Mouse (Mus musculus) heart, embryonic 14.5 days (tissue): Measurements from ENCODE around the gene Paqr7. TPM values are rescaled to one million over a fixed set of nuclear protein-coding genes. Genes with fewer than 3 reads are reported as not detected.
"Not testable (repeated sequence)": the region's sequence is repeated elsewhere in the genome, so short reads cannot be mapped to it uniquely, and the experiment has no call there.

Source experiments
- ATAC-seq: fragments of 200-750 bp; cut with Nextera tagmentation; 2 replicates; pipeline ENCODE4 v1.8.0; 2017; ENCODE audit warnings: low read depth, moderate TSS enrichment; ENCODE audit not compliant: insufficient number of reproducible peaks, insufficient read depth, low FRiP score
- H3K27ac ChIP-seq, 2 experiments: fragments of 200-500 bp in 1 of 2; fragments of 300-500 bp in 1 of 2; sonication (generic) in 1 of 2; replicated peaks in 1 of 2; 2 replicates each; pipeline ENCODE4 v1.5.1; 2012 to 2014; ENCODE audit warnings: low read depth in 2 of 2, low read length in 2 of 2, control low read depth in 1 of 2, mild to moderate bottlenecking in 1 of 2, mixed read lengths in 1 of 2; ENCODE audit not compliant: control insufficient read depth in 1 of 2, insufficient read depth in 1 of 2
- H3K27me3 ChIP-seq: fragments of 300-500 bp; sonication (generic); 2 replicates; pipeline ENCODE4 v1.6.1; 2014; ENCODE audit warnings: mild to moderate bottlenecking, low read length, control low read depth; ENCODE audit not compliant: control insufficient read depth, insufficient read depth
- H3K36me3 ChIP-seq: fragments of 300-500 bp; sonication (generic); 2 replicates; pipeline ENCODE4 v1.6.1; 2014; ENCODE audit warnings: mild to moderate bottlenecking, control low read depth, low read length, mixed read lengths; ENCODE audit not compliant: control insufficient read depth, insufficient read depth
- H3K4me1 ChIP-seq, 2 experiments: fragments of 200-500 bp in 1 of 2; fragments of 300-500 bp in 1 of 2; sonication (generic) in 1 of 2; 2 replicates each; pipeline ENCODE4 v1.6.1; 2012 to 2014; ENCODE audit warnings: low read length in 2 of 2, control low read depth in 1 of 2, mixed read lengths in 1 of 2; ENCODE audit not compliant: control insufficient read depth in 2 of 2, insufficient read depth in 2 of 2
- H3K4me2 ChIP-seq: fragments of 300-500 bp; sonication (generic); 2 replicates; pipeline ENCODE4 v1.6.1; 2014; ENCODE audit warnings: mild to moderate bottlenecking, low read length
- H3K4me3 ChIP-seq, 2 experiments: fragments of 200-500 bp in 1 of 2; fragments of 300-500 bp in 1 of 2; sonication (generic) in 1 of 2; 2 replicates each; pipeline ENCODE4 v1.5.1; 2012 to 2014; ENCODE audit warnings: low read length in 2 of 2, mild to moderate bottlenecking in 2 of 2, control low read depth in 1 of 2, low read depth in 1 of 2, moderate library complexity in 1 of 2; ENCODE audit not compliant: control insufficient read depth in 1 of 2, insufficient read depth in 1 of 2
- H3K9ac ChIP-seq: fragments of 300-500 bp; sonication (generic); 2 replicates; pipeline ENCODE4 v1.6.1; 2014; ENCODE audit warnings: mild to moderate bottlenecking, low read length
- H3K9me3 ChIP-seq: fragments of 300-500 bp; sonication (generic); 2 replicates; pipeline ENCODE4 v1.6.1; 2016; ENCODE audit warnings: low read length, control low read depth; ENCODE audit not compliant: control insufficient read depth
- WGBS: fragments of 180-500 bp; shearing (Covaris S2); extraction: QIAGEN DNeasy Blood & Tissue Kit; methylation state at CpG from one replicate; pipeline ENCODE4 v1.1.7; 2014; 5-methylcytosine and 5-hydroxymethylcytosine counted together
- polyA plus RNA-seq: library from polyadenylated mRNA; unstranded; fragments of >200 nt; fragmentation: Nextera tagmentation; extraction: Ambion mirVana; gene quantifications from 2 replicates; pipeline ENCODE4 v1.2.1, GENCODE M21; 2014

Gene Paqr7
- polyA plus RNA-seq, 1 experiment from 2014 or later, result 4.6 TPM

DNA sequence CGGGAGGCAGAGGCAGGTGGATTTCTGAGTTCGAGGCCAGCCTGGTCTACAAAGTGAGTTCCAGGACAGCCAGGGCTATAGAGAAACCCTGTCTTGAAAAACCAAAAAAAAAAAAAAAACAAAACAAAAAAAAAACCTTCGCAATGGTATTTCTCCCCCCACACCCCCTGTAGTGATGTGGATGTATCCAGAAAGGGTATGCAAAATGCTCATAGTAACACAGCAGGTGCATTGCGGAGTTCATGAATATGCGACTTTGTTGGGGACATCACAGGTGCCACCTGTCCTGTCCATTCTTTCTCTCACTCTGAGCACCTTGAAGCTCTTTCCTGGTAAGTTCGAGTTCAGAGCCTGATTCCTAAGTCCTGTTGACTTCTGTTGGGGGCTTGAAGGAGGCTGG lies 2.3 kb upstream of the Paqr7 start:
- not testable (repeated sequence) for H3K27me3 ChIP-seq, H3K4me2 ChIP-seq, ATAC-seq, H3K4me3 ChIP-seq, H3K9ac ChIP-seq, H3K36me3 ChIP-seq, H3K9me3 ChIP-seq
- Histone ChIP-seq H3K27ac (0 out of 4 replicates have a peak overlapping the region, but pooled peaks of 1 of the 2 experiments have one; percentile 82), H3K4me1 (peaks cover 38 to 44% of the 10 kb centered on the region in 2 experiments)
- 91% methylated on average over 6 of the region's 6 CpGs for WGBS

DNA sequence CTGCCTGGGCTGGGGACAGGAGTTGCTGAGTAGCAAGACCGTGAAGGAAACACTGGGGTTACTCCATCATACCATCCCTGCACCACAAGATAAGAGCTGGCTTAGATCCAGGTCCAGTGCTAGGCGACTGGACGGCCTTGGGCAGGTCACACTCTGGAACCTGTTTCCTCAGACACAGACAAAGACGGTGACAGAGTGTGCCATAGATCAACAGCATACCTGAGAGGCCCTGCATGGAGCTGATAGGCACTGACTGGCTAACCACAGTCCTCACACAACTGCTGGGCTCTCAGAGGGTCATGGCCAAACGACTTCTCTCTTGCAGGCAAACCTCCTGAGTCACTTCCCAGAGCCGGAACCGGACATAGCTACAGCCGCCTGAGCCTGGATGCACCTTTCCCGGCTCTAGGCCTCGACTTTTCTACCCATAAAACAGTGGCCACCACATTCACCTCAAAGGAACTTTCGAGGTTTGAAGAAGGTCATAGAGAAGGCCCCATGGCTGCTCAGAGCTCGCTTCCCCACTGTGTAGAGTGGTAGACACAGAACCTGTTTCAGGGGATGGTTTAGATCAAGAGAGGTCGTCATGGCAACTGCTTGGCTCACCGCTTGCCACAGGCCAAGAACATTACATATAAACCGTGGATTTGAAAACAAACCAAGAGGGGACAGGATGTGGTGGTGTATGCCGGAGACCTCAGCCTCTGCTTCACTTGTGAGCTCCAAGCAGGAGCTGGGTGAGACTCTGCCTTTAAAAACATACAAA lies 1.5 kb upstream of the Paqr7 start:
- no peaks in the 10 kb centered on the region for H3K36me3 ChIP-seq
- WGBS, result 41% methylated on average over 16 of the region's 16 CpGs
- no peaks in the 10 kb centered on the region for H3K27me3 ChIP-seq
- no peak overlapping the region for H3K4me3 ChIP-seq
- H3K27ac ChIP-seq, result peak overlapping the region; percentile 21 to 82; a peak in 3 of 4 replicates
- no peak overlapping the region for H3K4me2 ChIP-seq
- H3K4me1 ChIP-seq, result peaks cover 38 to 44% of the 10 kb centered on the region in 2 experiments
- ATAC-seq, result peak; percentile 25; the same call in 1 of the 2 replicates
- peaks cover 3% of the 10 kb centered on the region; the same call in 1 of the 2 replicates for H3K9me3 ChIP-seq
- H3K9ac ChIP-seq, result 0 out of 2 replicates have a peak overlapping the region, but pooled peaks have one; percentile 8

DNA sequence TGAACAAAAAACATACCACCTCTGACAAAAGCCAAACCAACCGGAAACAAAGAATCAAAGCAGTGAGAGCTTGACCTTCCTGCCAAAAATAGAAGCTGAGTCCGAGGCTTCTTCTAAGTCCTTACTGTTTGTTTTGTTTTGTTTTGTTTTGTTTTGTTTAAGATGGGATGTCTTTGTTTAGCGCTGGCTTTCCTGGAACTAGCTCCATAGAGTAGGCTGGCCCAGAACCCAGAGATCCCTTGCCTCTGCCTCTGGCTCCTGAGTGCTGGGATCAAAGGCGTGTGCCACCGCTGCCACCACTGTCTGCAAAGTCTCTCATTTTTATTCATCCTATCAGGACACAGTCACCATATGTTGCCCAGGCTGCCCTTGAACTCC lies 962 bp upstream of the Paqr7 start:
- Histone ChIP-seq H3K9me3 (peaks cover under 1% of the 10 kb centered on the region; the same call in 1 of the 2 replicates), H3K4me2 (no peak overlapping the region), H3K4me3 (no peak overlapping the region), H3K4me1 (peaks cover 38 to 44% of the 10 kb centered on the region in 2 experiments), H3K36me3 (no peaks in the 10 kb centered on the region), H3K27me3 (no peaks in the 10 kb centered on the region), H3K9ac (no peak overlapping the region), H3K27ac (peak overlapping the region; percentile 21 to 82; a peak in 3 of 4 replicates)
- 61% methylated on average over 5 of the region's 5 CpGs for WGBS
- ATAC-seq, result no peak

DNA sequence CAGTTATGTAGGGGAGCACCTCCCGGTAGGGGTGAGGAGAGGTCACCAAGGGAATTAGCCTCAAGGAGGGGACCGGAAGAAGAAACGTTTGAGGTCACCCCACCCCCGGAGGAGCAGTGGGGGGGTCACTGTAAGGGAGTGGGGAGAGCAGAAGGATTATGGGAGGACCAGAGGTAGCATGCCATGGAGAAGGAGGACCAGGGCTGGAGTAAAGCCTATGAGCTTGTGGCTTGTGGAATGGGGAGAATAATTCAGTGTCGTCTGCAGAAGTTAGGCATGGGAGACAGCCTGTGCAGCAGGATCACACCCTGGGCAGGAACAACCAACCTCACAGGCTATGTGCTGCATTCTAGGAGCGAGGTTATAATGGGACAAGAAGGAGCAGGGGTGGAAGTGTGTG lies 726 bp downstream of the Paqr7 start:
- peaks cover 38 to 44% of the 10 kb centered on the region in 2 experiments for H3K4me1 ChIP-seq
- peak overlapping the region; percentile 82 to 88 for H3K27ac ChIP-seq
- 10% methylated on average over 6 of the region's 6 CpGs for WGBS

DNA sequence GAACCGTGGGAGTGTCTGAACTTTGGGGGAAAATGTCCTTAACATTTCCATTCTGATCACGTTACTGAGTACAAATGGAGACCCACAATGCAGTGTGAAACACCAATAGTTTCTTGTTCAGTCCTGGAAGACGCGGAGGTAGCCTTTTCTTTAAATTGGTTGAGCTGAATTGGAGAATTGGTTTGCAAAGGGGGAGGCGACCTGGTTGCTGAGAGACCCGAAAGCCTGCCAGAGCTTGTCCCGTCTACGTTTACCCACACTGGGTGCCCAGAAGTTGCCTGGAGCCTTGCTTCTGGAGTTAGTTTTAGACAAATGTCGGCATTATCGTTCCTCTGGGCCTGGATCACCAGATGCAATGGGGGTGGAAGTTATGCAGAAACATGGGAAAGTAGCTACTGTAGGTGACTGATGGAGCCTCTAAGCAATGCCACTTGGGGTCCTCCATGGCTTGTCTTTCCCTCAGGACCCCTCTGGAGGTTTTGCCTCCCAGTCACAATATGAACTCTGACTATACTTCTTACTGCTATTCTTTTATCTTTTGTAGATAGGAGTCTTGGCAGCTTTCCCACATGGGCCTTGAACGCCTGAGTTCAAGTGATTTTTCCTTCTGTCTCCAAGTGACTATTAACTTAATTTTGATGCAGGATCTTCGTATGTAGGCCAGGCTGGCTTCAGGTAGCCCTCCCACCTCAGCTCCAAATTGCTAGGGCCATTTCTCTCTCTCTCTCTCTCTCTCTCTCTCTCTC lies 1.7 kb downstream of the Paqr7 start:
- Histone ChIP-seq H3K9me3 (no peaks in the 10 kb centered on the region), H3K4me2 (peak overlapping the region; percentile 87; the same call in 1 of the 2 replicates), H3K27me3 (no peaks in the 10 kb centered on the region), H3K4me1 (peaks cover 38 to 44% of the 10 kb centered on the region in 2 experiments), H3K9ac (no peak overlapping the region), H3K36me3 (no peaks in the 10 kb centered on the region), H3K27ac (no peak overlapping the region), H3K4me3 (no peak overlapping the region)
- no peak for ATAC-seq
- WGBS, result 57% methylated on average over 12 of the region's 12 CpGs

More for the DNA sequence above, 726 bp downstream of the Paqr7 start:
- no peaks in the 10 kb centered on the region for H3K27me3 ChIP-seq
- 0 out of 2 replicates have a peak, but pooled peaks have one; percentile 5 for ATAC-seq
- no peaks in the 10 kb centered on the region for H3K9me3 ChIP-seq
- peak overlapping the region; percentile 49 to 57 for H3K4me3 ChIP-seq
- H3K9ac ChIP-seq, result peak overlapping the region; percentile 76
- H3K4me2 ChIP-seq, result peak overlapping the region; percentile 87
- H3K36me3 ChIP-seq, result no peaks in the 10 kb centered on the region

DNA sequence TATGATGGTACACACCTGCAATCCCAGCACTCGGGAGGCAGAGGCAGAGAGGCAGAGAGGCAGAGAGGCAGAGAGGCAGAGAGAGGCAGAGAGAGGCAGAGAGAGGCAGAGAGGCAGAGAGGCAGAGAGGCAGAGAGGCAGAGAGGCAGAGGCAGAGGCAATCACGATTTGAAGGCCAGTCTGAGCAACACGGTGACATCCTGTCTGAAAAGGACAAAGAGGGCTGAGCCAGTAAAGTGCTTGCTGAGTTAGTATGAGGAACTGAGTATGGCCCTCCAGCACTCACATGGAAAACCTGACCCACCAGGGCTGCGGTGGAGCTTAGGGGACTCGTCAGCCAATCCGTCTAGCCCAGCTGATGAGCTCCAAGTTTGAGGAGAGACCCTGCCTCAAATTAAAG lies 2.5 kb downstream of the Paqr7 start:
- peaks cover 38 to 44% of the 10 kb centered on the region in 2 experiments for H3K4me1 ChIP-seq
- not testable (repeated sequence) for H3K4me3 ChIP-seq, H3K36me3 ChIP-seq, H3K9ac ChIP-seq, H3K9me3 ChIP-seq, H3K27me3 ChIP-seq, H3K4me2 ChIP-seq, ATAC-seq, H3K27ac ChIP-seq
- WGBS, result 73% methylated on average over 6 of the region's 6 CpGs

DNA sequence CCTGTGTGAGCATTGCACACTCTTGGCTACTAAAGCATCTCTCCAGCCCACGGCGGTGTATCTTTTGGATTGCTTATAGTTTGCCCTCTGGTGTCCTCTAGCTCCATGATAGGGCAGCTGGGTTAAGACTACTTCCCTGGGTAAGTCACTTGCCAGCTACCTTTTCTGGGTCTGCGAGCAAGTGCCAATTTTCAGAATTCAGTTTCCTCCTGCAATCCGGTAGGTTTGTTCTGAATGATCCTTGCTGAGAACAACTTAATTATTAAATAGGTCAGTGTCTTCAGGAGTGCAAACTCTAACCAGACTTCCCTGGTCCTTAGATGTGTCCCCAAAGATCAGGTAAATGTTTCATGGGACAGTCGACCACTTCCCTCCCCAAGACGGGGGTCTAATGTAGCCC lies 4.6 kb downstream of the Paqr7 start:
- 87% methylated on average over 6 of the region's 6 CpGs for WGBS
- Histone ChIP-seq H3K27ac (no peak overlapping the region), H3K36me3 (no peaks in the 10 kb centered on the region), H3K4me3 (no peak overlapping the region), H3K4me2 (no peak overlapping the region), H3K27me3 (no peaks in the 10 kb centered on the region), H3K4me1 (peaks cover 20 to 24% of the 10 kb centered on the region in 2 experiments), H3K9me3 (no peaks in the 10 kb centered on the region), H3K9ac (no peak overlapping the region)
- no peak for ATAC-seq
